Mouse (Mus musculus) NIH3T3 (cell line): ENCODE data around the gene Sema5b.
A peak's percentile ranks its signal among the peaks of the same experiment; 100 is the strongest.

Source experiments
- DNase-seq: peaks from one replicate; pipeline ENCODE4 v3.0.0-alpha.2; 2012; ENCODE audit warnings: low read depth

Sema5b gene

GRCm38 (mm10) chr16:35634971-35635370 is 94.0 kb downstream of the Sema5b start:
- DNase-seq: no peak

GRCm38 (mm10) chr16:35639505-35639904 is 98.6 kb downstream of the Sema5b start:
- DNase-seq: no peak

- DNase-seq: no peak
Observed at GRCm38 (mm10) chr16:35648862-35649261, 107.9 kb downstream of the Sema5b start.

GRCm38 (mm10) chr16:35652206-35652605 is 111.3 kb downstream of the Sema5b start:
- DNase-seq: no peak

GRCm38 (mm10) chr16:35652706-35653105 is 111.8 kb downstream of the Sema5b start:
- no peak for DNase-seq

- DNase-seq: no peak
Observed at GRCm38 (mm10) chr16:35653951-35654350, 113.0 kb downstream of the Sema5b start.

GRCm38 (mm10) chr16:35660222-35660621 is 119.3 kb downstream of the Sema5b start:
- no peak for DNase-seq

- DNase-seq: no peak
Observed at GRCm38 (mm10) chr16:35663831-35664414, 123.0 kb downstream of the Sema5b start.

- no peak for DNase-seq
Observed at GRCm38 (mm10) chr16:35664847-35665246, 123.9 kb downstream of the Sema5b start.

GRCm38 (mm10) chr16:35677511-35678113 is 136.7 kb downstream of the Sema5b start:
- no peak for DNase-seq

- DNase-seq: no peak
Observed at GRCm38 (mm10) chr16:35678476-35678875, 137.5 kb downstream of the Sema5b start.

- DNase-seq: no peak
Observed at GRCm38 (mm10) chr16:35681327-35682108, 140.6 kb downstream of the Sema5b start.

GRCm38 (mm10) chr16:35685027-35685426 is 144.1 kb downstream of the Sema5b start:
- no peak for DNase-seq

- DNase-seq: peak; percentile 47
Observed at GRCm38 (mm10) chr16:35686491-35686890, 145.5 kb downstream of the Sema5b start.

- no peak for DNase-seq
Observed at GRCm38 (mm10) chr16:35691606-35692005, 150.7 kb downstream of the Sema5b start.

GRCm38 (mm10) chr16:35694250-35694846 is 153.4 kb downstream of the Sema5b start:
- DNase-seq: no peak

GRCm38 (mm10) chr16:35696103-35696502 is 155.2 kb downstream of the Sema5b start:
- DNase-seq: no peak

- no peak for DNase-seq
Observed at GRCm38 (mm10) chr16:35701823-35702222, 160.9 kb downstream of the Sema5b start.

- DNase-seq: no peak
Observed at GRCm38 (mm10) chr16:35703763-35704679, 163.1 kb downstream of the Sema5b start.

- no peak for DNase-seq
Observed at GRCm38 (mm10) chr16:35704796-35705195, 163.9 kb downstream of the Sema5b start.

- DNase-seq: no peak
Observed at GRCm38 (mm10) chr16:35707004-35707403, 166.1 kb downstream of the Sema5b start.

- DNase-seq: no peak
Observed at GRCm38 (mm10) chr16:35711004-35711403, 170.1 kb downstream of the Sema5b start.
